Mouse (Mus musculus) adrenal gland, adult 2 months (tissue): Measurements from ENCODE around the gene Palld. TPM values are rescaled to one million over a fixed set of nuclear protein-coding genes. Genes with fewer than 3 reads are reported as not detected.
A peak's percentile ranks its signal among the peaks of the same experiment; 100 is the strongest.

Source experiments
- DNase-seq: peaks from one replicate; pipeline ENCODE4 v3.0.0; 2021
- polyA plus RNA-seq: library from polyadenylated mRNA; depleted of rRNA; stranded (reverse); fragments of >200 nt; gene quantifications from 2 replicates; pipeline ENCODE4 v1.2.3, GENCODE M21; 2012
- total RNA-seq, 2 experiments: library from RNA; stranded (reverse); gene quantifications; 2 replicates each; pipeline ENCODE4 v1.2.3; 2021

Gene Palld
- total and polyA plus RNA-seq, 3 experiments, result 30.5 to 40.6 (median 35.8) TPM

- DNase-seq, result peak; percentile 22
Measured at GRCm38 (mm10) chr8:61628938-61629630, 273.4 kb downstream of the Palld start.

GRCm38 (mm10) chr8:61626246-61626952, 276.1 kb downstream of the Palld start:
- no peak for DNase-seq

GRCm38 (mm10) chr8:61625656-61626210, 276.8 kb downstream of the Palld start:
- no peak for DNase-seq

- DNase-seq, result no peak
Measured at GRCm38 (mm10) chr8:61623485-61624417, 278.7 kb downstream of the Palld start.

GRCm38 (mm10) chr8:61621300-61621699, 281.2 kb downstream of the Palld start:
- DNase-seq, result no peak

- no peak for DNase-seq
Measured at GRCm38 (mm10) chr8:61617651-61618050, 284.8 kb downstream of the Palld start.

GRCm38 (mm10) chr8:61617049-61617448, 285.4 kb downstream of the Palld start:
- DNase-seq, result no peak

- no peak for DNase-seq
Measured at GRCm38 (mm10) chr8:61615711-61616697, 286.5 kb downstream of the Palld start.

GRCm38 (mm10) chr8:61611741-61612140, 290.7 kb downstream of the Palld start:
- DNase-seq, result no peak

- DNase-seq, result no peak
Measured at GRCm38 (mm10) chr8:61611077-61611476, 291.4 kb downstream of the Palld start.

GRCm38 (mm10) chr8:61610546-61610945, 291.9 kb downstream of the Palld start:
- DNase-seq, result peak; percentile 36

GRCm38 (mm10) chr8:61607463-61607813, 295.1 kb downstream of the Palld start:
- DNase-seq, result no peak

GRCm38 (mm10) chr8:61606795-61607462, 295.6 kb downstream of the Palld start:
- peak; percentile 89 for DNase-seq

GRCm38 (mm10) chr8:61604871-61605270, 297.6 kb downstream of the Palld start:
- no peak for DNase-seq

- peak; percentile 72 for DNase-seq
Measured at GRCm38 (mm10) chr8:61596889-61597288, 305.6 kb downstream of the Palld start.

GRCm38 (mm10) chr8:61591446-61591845, 311.0 kb downstream of the Palld start:
- DNase-seq, result no peak

- peak; percentile 97 for DNase-seq
Measured at GRCm38 (mm10) chr8:61590551-61591431, 311.7 kb downstream of the Palld start.

- DNase-seq, result peak; percentile 51
Measured at GRCm38 (mm10) chr8:61589972-61590391, 312.5 kb downstream of the Palld start.

GRCm38 (mm10) chr8:61588336-61588735, 314.2 kb downstream of the Palld start:
- DNase-seq, result no peak
